Mouse (Mus musculus) limb, embryonic 12.5 days (tissue): ENCODE data around the gene Hsdl1. TPM values are rescaled to one million over a fixed set of nuclear protein-coding genes. Genes with fewer than 3 reads are reported as not detected.

Source experiments
- ATAC-seq: fragments of 200-750 bp; cut with Nextera tagmentation; 2 replicates; pipeline ENCODE4 v1.8.0; 2017; ENCODE audit warnings: low read depth, moderate TSS enrichment; ENCODE audit not compliant: insufficient number of reproducible peaks, insufficient read depth, low FRiP score, low TSS enrichment
- H3K27ac ChIP-seq: fragments of 300-500 bp; sonication (generic); 2 replicates; pipeline ENCODE4 v1.5.1; 2016; ENCODE audit warnings: mild to moderate bottlenecking, moderate library complexity
- H3K27me3 ChIP-seq: fragments of 300-500 bp; sonication (generic); 2 replicates; pipeline ENCODE4 v1.6.1; 2016; ENCODE audit warnings: mild to moderate bottlenecking, moderate library complexity
- H3K36me3 ChIP-seq: fragments of 300-500 bp; sonication (generic); 2 replicates; pipeline ENCODE4 v1.6.1; 2016; ENCODE audit warnings: mild to moderate bottlenecking, moderate library complexity
- H3K4me1 ChIP-seq: fragments of 300-500 bp; sonication (generic); replicated peaks from 2 replicates; pipeline ENCODE4 v1.6.1; 2016
- H3K4me2 ChIP-seq: fragments of 300-500 bp; sonication (generic); 2 replicates; pipeline ENCODE4 v1.6.1; 2016; ENCODE audit warnings: mild to moderate bottlenecking, moderate library complexity
- H3K4me3 ChIP-seq: fragments of 300-500 bp; sonication (generic); replicated peaks from 2 replicates; pipeline ENCODE4 v1.5.1; 2016; ENCODE audit warnings: mild to moderate bottlenecking
- H3K9ac ChIP-seq: fragments of 300-500 bp; sonication (generic); replicated peaks from 2 replicates; pipeline ENCODE4 v1.6.1; 2016; ENCODE audit warnings: mild to moderate bottlenecking, moderate library complexity
- H3K9me3 ChIP-seq: fragments of 300-500 bp; sonication (generic); 2 replicates; pipeline ENCODE4 v1.6.1; 2016; ENCODE audit warnings: mild to moderate bottlenecking, moderate library complexity
- WGBS: fragments of 180-500 bp; shearing (Covaris S2); methylation state at CpG from one replicate; pipeline ENCODE4 v1.1.7; 2016; 5-methylcytosine and 5-hydroxymethylcytosine counted together
- polyA plus RNA-seq: library from polyadenylated mRNA; unstranded; fragments of >200 nt; fragmentation: Nextera tagmentation; extraction: Ambion mirVana; gene quantifications from 2 replicates; pipeline ENCODE4 v1.2.1, GENCODE M21; 2016

The Hsdl1 gene
- polyA plus RNA-seq, 1 experiment from 2014 or later: 33.6 TPM

GRCm38 (mm10) chr8:119579096-119579495 lies 4.1 kb upstream of the Hsdl1 start:
- Histone ChIP-seq H3K4me1 (peaks cover 7% of the 10 kb centered on the region), H3K27me3 (peaks cover 54% of the 10 kb centered on the region), H3K4me2 (no peak overlapping the region), H3K9me3 (no peaks in the 10 kb centered on the region), H3K4me3 (no peak overlapping the region), H3K9ac (no peak overlapping the region), H3K27ac (no peak overlapping the region), H3K36me3 (no peaks in the 10 kb centered on the region)
- no peak for ATAC-seq
- 36% methylated on average over 13 of the region's 13 CpGs for WGBS

- WGBS: 3% methylated on average over 16 of the region's 16 CpGs
- peak overlapping the region; percentile 72 for H3K9ac ChIP-seq
- H3K9me3 ChIP-seq: no peaks in the 10 kb centered on the region
- no peak overlapping the region for H3K27ac ChIP-seq
- H3K27me3 ChIP-seq: peaks cover 67% of the 10 kb centered on the region
- H3K4me2 ChIP-seq: peak overlapping the region; percentile 97
- no peak for ATAC-seq
- H3K4me1 ChIP-seq: peaks cover 11% of the 10 kb centered on the region
- H3K4me3 ChIP-seq: peak overlapping the region; percentile 76
- H3K36me3 ChIP-seq: no peaks in the 10 kb centered on the region
Observed at GRCm38 (mm10) chr8:119575366-119575726, 363 bp upstream of the Hsdl1 start.

- H3K27ac ChIP-seq: no peak overlapping the region
- 93% methylated on average over 4 of the region's 4 CpGs for WGBS
- 0 out of 2 replicates have a peak, but pooled peaks cover 4% of the 10 kb centered on the region for H3K36me3 ChIP-seq
- peaks cover 42% of the 10 kb centered on the region for H3K27me3 ChIP-seq
- no peak overlapping the region; the same call in 1 of the 2 replicates for H3K9ac ChIP-seq
- H3K4me3 ChIP-seq: no peak overlapping the region
- ATAC-seq: no peak
- no peaks in the 10 kb centered on the region for H3K9me3 ChIP-seq
- H3K4me1 ChIP-seq: peaks cover 11% of the 10 kb centered on the region
- no peak overlapping the region for H3K4me2 ChIP-seq
Observed at GRCm38 (mm10) chr8:119572411-119572810, 2.6 kb downstream of the Hsdl1 start.

GRCm38 (mm10) chr8:119571135-119571534 lies 3.8 kb downstream of the Hsdl1 start:
- Histone ChIP-seq H3K9me3 (no peaks in the 10 kb centered on the region), H3K36me3 (peaks cover 12% of the 10 kb centered on the region; the same call in 1 of the 2 replicates), H3K4me3 (no peak overlapping the region), H3K4me2 (no peak overlapping the region), H3K27ac (no peak overlapping the region), H3K4me1 (peaks cover 11% of the 10 kb centered on the region), H3K27me3 (peaks cover 31% of the 10 kb centered on the region), H3K9ac (no peak overlapping the region)
- WGBS: 86% methylated on average over 6 of the region's 6 CpGs
- no peak for ATAC-seq

- H3K36me3 ChIP-seq: peaks cover 25% of the 10 kb centered on the region
- H3K9ac ChIP-seq: 0 out of 2 replicates have a peak overlapping the region, but pooled peaks have one; percentile 8
- no peaks in the 10 kb centered on the region for H3K9me3 ChIP-seq
- H3K27me3 ChIP-seq: peaks cover 21% of the 10 kb centered on the region
- no peak overlapping the region for H3K4me2 ChIP-seq
- H3K27ac ChIP-seq: no peak overlapping the region
- H3K4me3 ChIP-seq: no peak overlapping the region
- WGBS: 25% methylated on average over 4 of the region's 4 CpGs
- peaks cover 7% of the 10 kb centered on the region for H3K4me1 ChIP-seq
- ATAC-seq: no peak
Observed at GRCm38 (mm10) chr8:119569881-119570280, 5.1 kb downstream of the Hsdl1 start.

GRCm38 (mm10) chr8:119568951-119569350 lies 6.0 kb downstream of the Hsdl1 start:
- no peak for ATAC-seq

GRCm38 (mm10) chr8:119568251-119568650 lies 6.7 kb downstream of the Hsdl1 start:
- Histone ChIP-seq H3K4me3 (no peak overlapping the region), H3K9me3 (no peaks in the 10 kb centered on the region), H3K9ac (0 out of 2 replicates have a peak overlapping the region, but pooled peaks have one; percentile 2), H3K4me1 (no peaks in the 10 kb centered on the region), H3K27me3 (peaks cover 10% of the 10 kb centered on the region), H3K36me3 (peaks cover 39% of the 10 kb centered on the region), H3K27ac (no peak overlapping the region), H3K4me2 (no peak overlapping the region)
- WGBS: 87% methylated on average over 9 of the region's 9 CpGs
- ATAC-seq: no peak

More at GRCm38 (mm10) chr8:119568951-119569350, 6.0 kb downstream of the Hsdl1 start:
- Histone ChIP-seq H3K27me3 (peaks cover 17% of the 10 kb centered on the region), H3K4me1 (peaks cover 3% of the 10 kb centered on the region), H3K27ac (no peak overlapping the region), H3K9ac (0 out of 2 replicates have a peak overlapping the region, but pooled peaks have one; percentile 2), H3K9me3 (no peaks in the 10 kb centered on the region), H3K4me2 (no peak overlapping the region), H3K36me3 (peaks cover 33% of the 10 kb centered on the region), H3K4me3 (no peak overlapping the region)
- 57% methylated on average over 7 of the region's 7 CpGs for WGBS

GRCm38 (mm10) chr8:119566367-119566766 lies 8.6 kb downstream of the Hsdl1 start:
- no peak overlapping the region; the same call in 1 of the 2 replicates for H3K9ac ChIP-seq
- no peaks in the 10 kb centered on the region for H3K27me3 ChIP-seq
- H3K27ac ChIP-seq: no peak overlapping the region
- H3K36me3 ChIP-seq: peaks cover 54% of the 10 kb centered on the region
- H3K4me1 ChIP-seq: no peaks in the 10 kb centered on the region
- no peak overlapping the region for H3K4me2 ChIP-seq
- 86% methylated on average over 11 of the region's 11 CpGs for WGBS
- no peak overlapping the region for H3K4me3 ChIP-seq
- H3K9me3 ChIP-seq: no peaks in the 10 kb centered on the region
- no peak for ATAC-seq

- peaks cover 54% of the 10 kb centered on the region for H3K36me3 ChIP-seq
- peak overlapping the region; percentile 13; the same call in 1 of the 2 replicates for H3K9ac ChIP-seq
- no peak for ATAC-seq
- H3K4me2 ChIP-seq: no peak overlapping the region
- no peaks in the 10 kb centered on the region for H3K27me3 ChIP-seq
- 90% methylated on average over 14 of the region's 14 CpGs for WGBS
- no peak overlapping the region for H3K4me3 ChIP-seq
- no peak overlapping the region for H3K27ac ChIP-seq
- H3K4me1 ChIP-seq: peaks cover 11% of the 10 kb centered on the region; the same call in 1 of the 2 replicates
- no peaks in the 10 kb centered on the region for H3K9me3 ChIP-seq
Observed at GRCm38 (mm10) chr8:119563849-119564251, 11.1 kb downstream of the Hsdl1 start.

GRCm38 (mm10) chr8:119559402-119559720 lies 15.6 kb downstream of the Hsdl1 start:
- H3K27me3 ChIP-seq: no peaks in the 10 kb centered on the region
- ATAC-seq: no peak
- peaks cover 33% of the 10 kb centered on the region for H3K36me3 ChIP-seq
- H3K4me2 ChIP-seq: peak overlapping the region; percentile 58
- peak overlapping the region; percentile 46; the same call in 1 of the 2 replicates for H3K9ac ChIP-seq
- H3K4me3 ChIP-seq: peak overlapping the region; percentile 86; the same call in 1 of the 2 replicates
- WGBS: 74% methylated on average over 6 of the region's 6 CpGs
- H3K9me3 ChIP-seq: no peaks in the 10 kb centered on the region
- peaks cover 30% of the 10 kb centered on the region for H3K4me1 ChIP-seq
- peak overlapping the region; percentile 47 for H3K27ac ChIP-seq

- peak; percentile 89 for ATAC-seq
- peak within 1 kb of the TSS; percentile 86 for H3K4me3 ChIP-seq
- no peaks in the 10 kb centered on the region for H3K9me3 ChIP-seq
- H3K9ac ChIP-seq: peak within 1 kb of the TSS; percentile 87
- WGBS: 6% methylated on average over 63 of the region's 63 CpGs
- H3K4me1 ChIP-seq: peaks cover 30% of the 10 kb centered on the region
- H3K4me2 ChIP-seq: peak within 1 kb of the TSS; percentile 72
- peaks cover 32% of the 10 kb centered on the region for H3K36me3 ChIP-seq
- no peaks in the 10 kb centered on the region for H3K27me3 ChIP-seq
- H3K27ac ChIP-seq: peak within 1 kb of the TSS; percentile 92
Observed at GRCm38 (mm10) chr8:119558603-119559401, 16.2 kb downstream of the Hsdl1 start, which contains the start of gene Mbtps1. Gene Mbtps1, minus strand, starts transcription at chr8:119558735.
